Mouse (Mus musculus) forebrain, embryonic 11.5 days (tissue): Measurements from ENCODE around the gene Lysmd2. TPM values are rescaled to one million over a fixed set of nuclear protein-coding genes. Genes with fewer than 3 reads are reported as not detected.
A peak's percentile ranks its signal among the peaks of the same experiment; 100 is the strongest.

Experiments used
- ATAC-seq: fragments of 200-750 bp; cut with Nextera tagmentation; replicated peaks from 2 replicates; pipeline ENCODE4 v1.8.0; 2017; ENCODE audit warnings: moderate TSS enrichment; ENCODE audit not compliant: low FRiP score
- DNase-seq: peaks from one replicate; pipeline ENCODE4 v3.0.0-alpha.2; 2017; ENCODE audit warnings: low spot score
- H3K27ac ChIP-seq: fragments of 300-500 bp; sonication (generic); 2 replicates; pipeline ENCODE4 v1.5.1; 2014; ENCODE audit warnings: low read depth, low read length
- H3K27me3 ChIP-seq: fragments of 300-500 bp; sonication (generic); 2 replicates; pipeline ENCODE4 v1.6.1; 2014; ENCODE audit warnings: mild to moderate bottlenecking, low read length, mixed read lengths; ENCODE audit not compliant: control insufficient read depth, insufficient read depth
- H3K36me3 ChIP-seq: fragments of 300-500 bp; sonication (generic); 2 replicates; pipeline ENCODE4 v1.6.1; 2014; ENCODE audit warnings: mild to moderate bottlenecking, low read length, moderate library complexity, mixed read lengths; ENCODE audit not compliant: control insufficient read depth, insufficient read depth
- H3K4me1 ChIP-seq: fragments of 300-500 bp; sonication (generic); replicated peaks from 2 replicates; pipeline ENCODE4 v1.6.1; 2014; ENCODE audit warnings: low read length, mixed read lengths; ENCODE audit not compliant: control insufficient read depth, insufficient read depth
- H3K4me2 ChIP-seq: fragments of 300-500 bp; sonication (generic); 2 replicates; pipeline ENCODE4 v1.6.1; 2014; ENCODE audit warnings: low read depth, mild to moderate bottlenecking, low read length, moderate library complexity, mixed read lengths; ENCODE audit not compliant: severe bottlenecking
- H3K4me3 ChIP-seq: fragments of 300-500 bp; sonication (generic); 2 replicates; pipeline ENCODE4 v1.5.1; 2014; ENCODE audit warnings: low read depth, low read length
- H3K9ac ChIP-seq: fragments of 300-500 bp; sonication (generic); 2 replicates; pipeline ENCODE4 v1.6.1; 2014; ENCODE audit warnings: low read length
- H3K9me3 ChIP-seq: fragments of 300-500 bp; sonication (generic); 2 replicates; pipeline ENCODE4 v1.6.1; 2016; ENCODE audit warnings: low read length, mixed read lengths; ENCODE audit not compliant: control insufficient read depth
- WGBS: fragments of 180-500 bp; shearing (Covaris S2); extraction: QIAGEN DNeasy Blood & Tissue Kit; methylation state at CpG from one replicate; pipeline ENCODE4 v1.1.7; 2014; 5-methylcytosine and 5-hydroxymethylcytosine counted together
- polyA plus RNA-seq: library from polyadenylated mRNA; unstranded; fragments of >200 nt; fragmentation: Nextera tagmentation; extraction: Ambion mirVana; gene quantifications from 2 replicates; pipeline ENCODE4 v1.2.1, GENCODE M21; 2014

Lysmd2 gene
- polyA plus RNA-seq, 1 experiment from 2014 or later = 13.0 TPM

DNA sequence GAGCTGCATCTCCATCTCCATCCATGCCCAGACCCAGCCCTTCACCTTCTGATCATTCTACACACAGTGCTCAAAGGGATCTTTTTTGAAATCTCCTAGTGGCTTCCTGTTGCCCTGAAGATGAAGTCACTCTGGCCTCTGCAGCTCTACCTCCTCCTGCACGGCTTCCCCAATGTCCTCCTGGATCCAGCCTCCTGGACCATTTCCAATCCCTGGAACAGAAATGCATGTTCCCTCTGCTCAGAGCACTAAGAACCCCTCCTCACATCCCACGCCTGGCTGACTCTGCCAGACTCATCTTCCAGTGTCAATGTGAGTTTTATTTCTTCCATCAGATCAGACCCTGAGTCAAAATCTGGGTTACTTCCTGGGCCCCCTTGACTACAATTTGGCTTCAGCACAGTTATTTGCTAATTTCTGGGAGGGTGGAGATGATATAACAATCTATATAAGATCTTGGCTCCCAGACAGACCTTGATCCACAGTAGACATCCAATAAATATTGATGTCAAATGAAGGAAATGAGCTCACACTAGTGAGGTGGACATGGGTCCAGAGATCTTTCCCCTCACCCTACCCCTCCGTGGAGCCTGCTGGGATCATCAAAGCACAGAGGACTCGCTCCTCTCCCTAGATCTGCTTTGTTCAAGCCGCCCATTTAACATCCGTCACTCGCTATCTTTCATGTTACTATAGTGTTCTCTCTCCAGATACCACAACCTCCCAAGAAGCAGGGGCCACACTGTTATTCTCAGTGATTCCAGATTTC is 25.2 kb upstream of the Lysmd2 start:
- H3K36me3 ChIP-seq = no peaks in the 10 kb centered on the region
- H3K27me3 ChIP-seq = no peaks in the 10 kb centered on the region
- DNase-seq (no peak), ATAC-seq (no peak)
- no peaks in the 10 kb centered on the region for H3K4me1 ChIP-seq
- H3K27ac ChIP-seq = no peak overlapping the region
- H3K4me2 ChIP-seq = no peak overlapping the region
- no peak overlapping the region for H3K4me3 ChIP-seq
- H3K9me3 ChIP-seq = no peaks in the 10 kb centered on the region
- 87% methylated on average over 7 of the region's 7 CpGs for WGBS
- H3K9ac ChIP-seq = no peak overlapping the region

DNA sequence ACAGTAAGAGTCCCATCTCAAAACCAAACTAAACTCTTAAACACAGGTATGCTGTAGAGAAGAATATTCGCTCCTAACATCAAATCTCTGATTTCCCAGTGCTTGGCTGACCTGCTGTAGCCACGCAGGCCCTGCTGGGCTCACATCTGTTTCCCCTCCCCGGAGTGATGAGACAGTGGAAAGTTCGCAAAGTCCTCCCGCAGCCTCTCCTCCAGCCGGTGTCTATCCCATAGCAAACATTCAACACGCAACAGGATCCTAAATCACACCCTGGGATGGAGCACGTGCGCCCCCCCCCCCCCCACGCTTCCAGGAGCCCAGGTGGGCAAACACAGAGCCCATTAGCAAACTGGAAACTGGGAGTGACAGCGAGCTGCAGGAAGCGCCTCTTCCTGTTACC is 24.0 kb upstream of the Lysmd2 start:
- ATAC-seq (no peak), DNase-seq (no peak)
- Histone ChIP-seq H3K4me1 (no peaks in the 10 kb centered on the region), H3K27ac (no peak overlapping the region), H3K9me3 (no peaks in the 10 kb centered on the region), H3K4me2 (no peak overlapping the region), H3K27me3 (no peaks in the 10 kb centered on the region), H3K4me3 (no peak overlapping the region), H3K9ac (no peak overlapping the region), H3K36me3 (no peaks in the 10 kb centered on the region)
- 68% methylated on average over 12 of the region's 12 CpGs for WGBS

DNA sequence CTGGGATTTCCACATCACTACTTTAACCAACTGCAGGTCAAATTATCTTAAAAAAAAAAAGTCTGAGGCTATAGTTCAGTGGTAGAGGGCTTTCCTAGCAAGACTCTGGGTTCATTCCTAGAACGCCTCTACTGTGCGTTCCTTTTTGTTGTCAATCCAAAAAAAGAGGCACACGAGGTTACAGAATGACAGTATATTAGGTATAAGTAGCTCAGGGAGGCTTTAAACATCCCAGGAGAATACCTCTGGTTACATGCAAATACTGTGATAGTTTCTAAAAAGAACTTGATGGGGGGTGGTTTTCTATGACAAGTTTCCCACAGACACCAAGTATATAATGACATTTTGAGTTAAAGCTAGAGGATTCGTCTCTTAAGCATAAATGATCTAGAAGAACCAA is 18.0 kb upstream of the Lysmd2 start:
- 94% methylated on average over 4 of the region's 4 CpGs for WGBS
- Histone ChIP-seq H3K4me2 (no peak overlapping the region), H3K36me3 (no peaks in the 10 kb centered on the region), H3K4me3 (no peak overlapping the region), H3K9ac (no peak overlapping the region), H3K9me3 (no peaks in the 10 kb centered on the region), H3K27me3 (no peaks in the 10 kb centered on the region), H3K27ac (no peak overlapping the region), H3K4me1 (no peaks in the 10 kb centered on the region)
- DNase-seq (no peak), ATAC-seq (no peak)

DNA sequence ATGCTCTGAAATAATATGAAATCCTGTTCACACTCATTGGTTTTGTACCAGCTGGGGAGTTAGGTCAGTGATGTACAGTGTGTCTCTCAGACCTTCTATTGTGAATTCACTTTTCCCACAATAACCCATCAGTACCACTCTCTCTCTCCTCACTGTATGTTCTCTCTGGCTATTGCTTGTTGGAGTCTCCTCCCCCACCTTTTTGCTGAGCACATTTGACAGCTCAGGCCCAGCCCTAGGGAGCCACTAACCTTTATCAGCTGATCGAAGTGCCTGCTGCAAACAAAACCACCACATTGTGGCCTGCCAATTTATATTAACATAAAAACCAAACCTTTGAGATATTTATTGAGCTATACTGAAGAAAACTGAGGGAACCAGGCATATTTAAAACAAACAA is 16.0 kb upstream of the Lysmd2 start:
- Histone ChIP-seq H3K27me3 (no peaks in the 10 kb centered on the region), H3K27ac (no peak overlapping the region), H3K4me3 (peak overlapping the region; percentile 78; the same call in 1 of the 2 replicates), H3K9ac (no peak overlapping the region; the same call in 1 of the 2 replicates), H3K36me3 (no peaks in the 10 kb centered on the region), H3K9me3 (no peaks in the 10 kb centered on the region), H3K4me2 (peak overlapping the region; percentile 69; the same call in 1 of the 2 replicates), H3K4me1 (no peaks in the 10 kb centered on the region)
- ATAC-seq (no peak), DNase-seq (no peak)
- whole genome bisulfite sequencing = 49% methylated on average over 1 of the region's 1 CpGs

DNA sequence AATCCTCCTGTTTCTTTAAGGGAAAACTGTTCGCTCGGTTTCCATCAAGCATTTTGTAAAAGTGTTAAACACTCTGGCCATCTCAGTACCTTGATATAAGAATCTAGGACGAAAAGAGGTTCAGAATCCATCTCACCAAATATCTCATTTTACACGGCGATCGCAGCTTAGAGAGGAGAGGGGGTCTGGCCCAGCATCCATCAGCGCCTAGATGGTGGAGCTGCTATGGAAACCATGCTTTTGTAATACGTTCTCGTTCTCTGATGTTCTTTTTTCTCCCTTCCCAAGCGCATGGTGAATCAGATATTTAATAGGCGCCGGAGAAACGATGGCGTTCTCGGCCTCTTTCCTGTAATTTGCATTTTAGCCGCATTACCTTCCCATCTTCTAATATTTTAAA is 15.6 kb upstream of the Lysmd2 start:
- H3K27me3 ChIP-seq = no peaks in the 10 kb centered on the region
- H3K4me3 ChIP-seq = peak overlapping the region; percentile 78
- ATAC-seq (no peak), DNase-seq (peak; percentile 50)
- H3K36me3 ChIP-seq = no peaks in the 10 kb centered on the region
- no peaks in the 10 kb centered on the region for H3K9me3 ChIP-seq
- no peak overlapping the region for H3K27ac ChIP-seq
- H3K4me2 ChIP-seq = peak overlapping the region; percentile 69
- H3K9ac ChIP-seq = peak overlapping the region; percentile 77; the same call in 1 of the 2 replicates
- WGBS = 14% methylated on average over 16 of the region's 16 CpGs
- H3K4me1 ChIP-seq = no peaks in the 10 kb centered on the region

GRCm38 (mm10) chr9:75610571-75611493 is 14.7 kb upstream of the Lysmd2 start, which contains the start of gene Tmod2:
Tmod2 (minus strand) TSS chr9:75611325.
- peak within 1 kb of the TSS; percentile 69 for H3K4me2 ChIP-seq
- peak; percentile 90 for DNase-seq
- peak within 1 kb of the TSS; percentile 77 for H3K9ac ChIP-seq
- H3K4me3 ChIP-seq = peak within 1 kb of the TSS; percentile 78
- no peaks in the 10 kb centered on the region for H3K36me3 ChIP-seq
- H3K27ac ChIP-seq = peak within 1 kb of the TSS; percentile 42; the same call in 1 of the 2 replicates
- no peaks in the 10 kb centered on the region for H3K9me3 ChIP-seq
- WGBS = under 1% methylated on average over 70 of the region's 74 CpGs
- no peaks in the 10 kb centered on the region for H3K4me1 ChIP-seq
- peak; percentile 94 for ATAC-seq
- no peaks in the 10 kb centered on the region for H3K27me3 ChIP-seq

DNA sequence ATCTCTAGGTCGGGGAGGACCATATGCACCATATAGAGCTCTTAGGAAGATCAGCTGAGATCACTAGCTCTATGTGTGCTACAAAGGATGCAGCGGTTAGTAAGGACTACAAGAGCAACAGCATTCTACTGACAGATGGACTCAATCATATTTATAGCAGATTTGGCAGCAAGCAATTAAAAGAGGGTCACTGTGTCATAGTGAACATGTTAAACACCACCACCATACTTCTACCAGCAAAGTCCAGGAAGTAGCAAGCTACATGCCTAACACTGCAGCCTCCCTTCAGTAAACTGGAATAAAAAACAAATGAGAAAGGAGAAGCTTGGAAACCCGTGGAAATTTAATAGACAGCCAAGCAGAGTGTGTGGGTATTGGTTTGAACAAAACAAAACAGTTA is 9.0 kb upstream of the Lysmd2 start:
- ATAC-seq (no peak), DNase-seq (no peak)
- 72% methylated on average over 3 of the region's 3 CpGs for WGBS
- Histone ChIP-seq H3K4me3 (no peak overlapping the region), H3K27me3 (no peaks in the 10 kb centered on the region; the same call in 1 of the 2 replicates), H3K4me1 (no peaks in the 10 kb centered on the region), H3K27ac (no peak overlapping the region), H3K9ac (no peak overlapping the region), H3K36me3 (no peaks in the 10 kb centered on the region), H3K4me2 (no peak overlapping the region), H3K9me3 (no peaks in the 10 kb centered on the region)

GRCm38 (mm10) chr9:75618836-75619400 is 6.6 kb upstream of the Lysmd2 start:
- DNase-seq (no peak), ATAC-seq (no peak)
- Histone ChIP-seq H3K9ac (no peak overlapping the region), H3K4me1 (no peaks in the 10 kb centered on the region), H3K9me3 (no peaks in the 10 kb centered on the region), H3K27ac (no peak overlapping the region), H3K4me3 (no peak overlapping the region), H3K4me2 (no peak overlapping the region), H3K36me3 (no peaks in the 10 kb centered on the region), H3K27me3 (no peaks in the 10 kb centered on the region; the same call in 1 of the 2 replicates)
- WGBS = 83% methylated on average over 6 of the region's 6 CpGs
